Mouse (Mus musculus) natural killer cell, adult 2 months (primary cell): ENCODE measurements around the gene Ect2.

Experiments used
- DNase-seq, 2 experiments: peaks; one replicate each; pipeline ENCODE4 v3.0.0; 2022; ENCODE audit warnings: low spot score in 2 of 2

Gene Ect2

GRCm38 (mm10) chr3:27070340-27070739 is 83.3 kb downstream of the Ect2 start:
- no peak for DNase-seq

GRCm38 (mm10) chr3:27067206-27067605 is 86.5 kb downstream of the Ect2 start:
- DNase-seq, result no peak

- no peak for DNase-seq
These were observed 88.8 kb downstream of the Ect2 start for GRCm38 (mm10) chr3:27064886-27065285.

GRCm38 (mm10) chr3:27063399-27064260 is 90.0 kb downstream of the Ect2 start:
- no peak for DNase-seq

- DNase-seq, result no peak
These were observed 93.2 kb downstream of the Ect2 start for GRCm38 (mm10) chr3:27060441-27060840.

GRCm38 (mm10) chr3:27059529-27060322 is 94.0 kb downstream of the Ect2 start:
- no peak for DNase-seq

- DNase-seq, result no peak
These were observed 98.2 kb downstream of the Ect2 start for GRCm38 (mm10) chr3:27055471-27055870.

GRCm38 (mm10) chr3:27054766-27055165 is 98.9 kb downstream of the Ect2 start:
- DNase-seq, result no peak
